Mouse (Mus musculus) lung, adult 2 months (tissue): ENCODE results near the gene Glra4. TPM values are rescaled to one million over a fixed set of nuclear protein-coding genes. Genes with fewer than 3 reads are reported as not detected.
"Not testable (repeated sequence)": the region's sequence is repeated elsewhere in the genome, so short reads cannot be mapped to it uniquely, and the experiment has no call there.

ENCODE experiments used
- DNase-seq: peaks from one replicate; pipeline ENCODE4 v3.0.0; 2022
- H3K4me1 ChIP-seq: fragments of 200-500 bp; 2 replicates; pipeline ENCODE4 v1.6.1; 2011; ENCODE audit warnings: low read length; ENCODE audit not compliant: control insufficient read depth, insufficient read depth
- H3K4me3 ChIP-seq: fragments of 200-500 bp; replicated peaks from 2 replicates; pipeline ENCODE3; 2011; ENCODE audit warnings: low read depth, mild to moderate bottlenecking, control low read depth, low read length; ENCODE audit errors: extremely low read depth
- CTCF ChIP-seq: fragments of 200-500 bp; IDR thresholded peaks from 2 replicates; pipeline ENCODE4 v1.5.1; 2011; ENCODE audit warnings: mild to moderate bottlenecking, low read length, control low read depth; ENCODE audit not compliant: insufficient read depth
- POLR2A ChIP-seq: fragments of 200-500 bp; IDR thresholded peaks from 2 replicates; pipeline ENCODE4 v1.6.1; 2011; ENCODE audit warnings: low read depth, mild to moderate bottlenecking, control low read depth, low read length, borderline replicate concordance; ENCODE audit errors: extremely low read depth
- WGBS: fragments of 180-500 bp; shearing (Covaris S2); methylation state at CpG from one replicate; pipeline ENCODE4 v1.1.7; 2018; 5-methylcytosine and 5-hydroxymethylcytosine counted together
- polyA plus RNA-seq: library from polyadenylated mRNA; depleted of rRNA; stranded (reverse); fragments of >200 nt; gene quantifications from 2 replicates; pipeline ENCODE4 v1.2.3, GENCODE M21; 2012; rRNA removed

The Glra4 gene
- polyA plus RNA-seq, 1 experiment, result not detected

DNA sequence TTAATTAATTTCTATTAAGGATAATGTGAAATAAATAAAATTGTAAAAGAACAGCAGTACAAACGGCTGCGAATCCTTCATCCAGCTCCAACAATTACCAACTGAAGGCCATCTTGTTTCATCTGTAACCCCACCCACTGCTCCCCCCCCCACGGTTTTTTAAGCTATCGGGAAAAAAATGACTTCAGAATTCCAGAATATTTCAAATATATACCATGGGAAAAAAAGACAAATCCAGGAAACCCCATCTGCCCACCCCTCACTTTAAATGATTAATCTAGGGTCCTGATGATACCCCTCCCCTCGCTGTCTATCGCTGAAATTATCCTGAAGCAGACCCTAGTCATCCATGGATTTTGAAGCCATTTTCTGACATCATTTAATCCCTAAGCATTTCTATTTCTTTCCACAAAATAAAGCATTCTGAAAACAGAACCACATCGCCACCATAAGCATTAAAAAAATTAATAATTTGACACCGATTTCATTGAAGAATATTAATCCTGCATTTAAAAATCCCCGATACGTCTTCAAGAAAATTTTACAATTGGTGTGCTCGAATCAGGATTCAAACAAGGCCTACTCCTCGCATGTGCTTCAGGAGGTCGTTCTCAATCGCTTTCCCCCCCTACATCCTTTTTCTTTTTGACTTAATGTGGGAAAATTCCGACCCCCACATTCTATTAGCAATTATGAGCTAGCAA is 39.7 kb downstream of the Glra4 start:
- Histone ChIP-seq H3K4me3 (peak overlapping the region; percentile 34), H3K4me1 (no peaks in the 10 kb centered on the region)
- TF ChIP-seq POLR2A (no peak), CTCF (no peak)
- WGBS, result 30% methylated on average over 15 of the region's 15 CpGs
- DNase-seq, result no peak

DNA sequence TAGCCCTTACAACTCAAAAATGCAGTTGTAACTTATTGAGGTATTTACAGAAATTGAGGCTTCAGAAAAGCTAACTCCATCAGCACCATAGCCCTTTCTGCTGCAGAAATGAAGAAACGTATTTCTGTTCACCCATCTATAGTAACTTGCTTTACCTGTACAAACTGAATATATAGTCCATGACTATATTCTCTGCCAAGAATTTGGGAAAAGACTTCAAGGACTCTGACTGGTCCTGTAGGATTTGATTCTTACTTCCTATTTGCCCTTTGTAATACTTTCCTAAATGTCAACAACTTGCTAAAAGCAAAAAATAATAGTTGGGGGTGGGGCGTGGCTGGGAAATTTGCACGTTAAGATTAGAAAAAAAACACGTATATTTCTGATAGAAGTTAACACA is 47.9 kb downstream of the Glra4 start:
- TF ChIP-seq POLR2A, result no peak
- no peak for TF ChIP-seq CTCF
- no peak for DNase-seq

DNA sequence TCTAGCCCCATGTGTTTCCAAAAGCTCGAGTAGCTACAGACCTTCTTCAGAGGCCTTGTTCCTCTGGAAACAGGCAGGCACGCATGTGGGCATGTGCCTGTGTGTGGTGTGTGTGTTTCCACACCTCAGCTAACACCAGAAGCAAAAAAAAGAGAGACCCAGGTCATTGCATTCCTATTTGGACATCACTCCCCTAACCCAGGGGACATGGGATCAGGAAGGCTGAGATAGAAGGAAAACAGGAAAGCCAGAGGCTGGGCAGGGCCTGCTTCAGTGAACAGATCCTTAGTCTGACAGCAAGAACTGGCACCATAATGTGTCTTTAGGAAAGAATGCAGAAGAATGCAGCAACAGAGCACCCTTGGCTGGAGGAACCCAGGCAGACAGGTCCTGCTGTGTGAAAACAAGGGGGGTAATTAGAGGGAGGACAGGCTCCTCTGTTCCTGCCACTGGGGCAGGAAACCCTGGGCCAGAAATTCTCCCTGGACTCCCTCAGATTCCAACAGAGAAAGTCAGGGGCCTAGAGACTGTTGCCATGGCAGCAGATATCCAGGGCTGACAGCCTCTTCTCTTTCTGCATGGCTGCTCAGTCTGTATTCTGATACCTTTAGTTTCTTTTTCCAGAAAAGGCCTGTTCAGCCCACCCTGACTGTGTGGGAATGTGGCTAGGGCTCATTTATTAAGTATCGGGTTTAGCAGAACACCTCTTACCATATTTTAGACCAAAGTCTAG is 65.0 kb downstream of the Glra4 start:
- DNase-seq, H3K4me1 ChIP-seq, H3K4me3 ChIP-seq: not testable (repeated sequence)
- 73% methylated on average over 3 of the region's 3 CpGs for WGBS

More for the DNA sequence above, 47.9 kb downstream of the Glra4 start:
- no peak overlapping the region for H3K4me3 ChIP-seq
- 68% methylated on average over 4 of the region's 4 CpGs for whole genome bisulfite sequencing
- H3K4me1 ChIP-seq, result no peaks in the 10 kb centered on the region

DNA sequence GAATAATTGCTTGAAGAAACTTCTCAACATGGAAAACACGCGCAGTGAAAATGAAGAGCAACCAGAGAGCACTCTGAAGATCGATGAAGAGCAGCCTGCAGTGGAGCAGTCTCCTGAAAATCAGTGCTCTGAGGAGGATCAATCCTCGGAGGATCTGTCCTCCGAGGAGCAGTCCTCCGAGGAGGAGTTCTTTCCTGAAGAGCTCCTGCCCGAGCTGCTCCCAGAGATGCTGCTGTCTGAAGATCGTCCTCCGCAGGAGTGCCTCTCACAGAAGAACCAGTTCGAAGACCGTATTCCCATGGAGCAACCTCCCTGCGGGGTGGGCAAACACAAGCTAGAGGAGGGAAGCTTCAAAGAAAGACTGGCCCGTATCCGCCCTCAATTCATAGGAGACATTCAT is 71.2 kb downstream of the Glra4 start:
- peak; percentile 5 for DNase-seq
- H3K4me3 ChIP-seq, result peak overlapping the region; percentile 75
- 40% methylated on average over 14 of the region's 14 CpGs for WGBS
- TF ChIP-seq CTCF (no peak), POLR2A (no peak)
- peaks cover 3% of the 10 kb centered on the region; the same call in 1 of the 2 replicates for H3K4me1 ChIP-seq

DNA sequence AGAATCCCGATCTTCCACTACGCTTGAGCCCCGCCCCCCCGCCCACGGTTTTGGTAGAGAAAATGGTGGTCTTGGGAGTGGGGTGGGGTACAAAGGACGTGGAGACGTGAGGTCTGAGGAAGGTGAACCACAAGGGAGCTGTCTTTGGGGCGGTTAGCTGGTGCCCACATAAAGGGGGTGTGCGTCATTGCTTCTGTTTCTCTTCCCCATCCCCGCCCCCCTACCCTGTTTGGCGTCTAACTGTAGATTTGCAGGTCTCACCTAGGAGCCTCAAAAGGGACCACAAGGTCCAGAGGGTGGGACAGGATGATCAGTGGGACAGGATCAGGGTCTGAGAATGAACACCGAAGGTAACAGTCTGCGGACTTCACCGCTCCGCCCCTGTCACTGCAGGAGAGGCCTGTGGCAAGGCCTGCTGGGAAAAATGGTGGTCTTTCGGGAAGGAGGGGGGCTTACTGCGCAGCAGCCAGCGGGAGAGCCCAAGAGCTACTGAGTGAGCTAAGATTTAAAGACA is 71.7 kb downstream of the Glra4 start:
- no peak for TF ChIP-seq POLR2A
- TF ChIP-seq CTCF, result no peak

More for the DNA sequence above, 71.7 kb downstream of the Glra4 start:
- peak overlapping the region; percentile 75 for H3K4me3 ChIP-seq
- 24% methylated on average over 18 of the region's 18 CpGs for WGBS
- peaks cover 3% of the 10 kb centered on the region; the same call in 1 of the 2 replicates for H3K4me1 ChIP-seq
- peak; percentile 39 for DNase-seq

Other genes starting within 250 kb of the Glra4 start
- gene Kir3dl2, start 236.1 kb downstream of the Glra4 start, polyA plus RNA-seq, result not detected in 2 replicates
- 0.78 and 0.95 TPM in 2 replicates for gene Tceal3, start 189.3 kb downstream of the Glra4 start, polyA plus RNA-seq
- 1.0 and 2.2 TPM in 2 replicates for gene Tceal1, start 72.2 kb downstream of the Glra4 start, polyA plus RNA-seq
- gene Morf4l2, start 36.5 kb downstream of the Glra4 start, polyA plus RNA-seq, result 24.2 and 43.0 TPM in 2 replicates
- 3.1 and 5.8 TPM in 2 replicates for gene Plp1, start 42.5 kb upstream of the Glra4 start, polyA plus RNA-seq
- not detected in 2 replicates for gene Rab9b, start 88.6 kb upstream of the Glra4 start, polyA plus RNA-seq
- not detected in 2 replicates for gene H2bfm, start 147.2 kb upstream of the Glra4 start, polyA plus RNA-seq
- gene Tmsb15b2, start 195.4 kb upstream of the Glra4 start, polyA plus RNA-seq, result not detected in 2 replicates
- 0.25 and 0.49 TPM in 2 replicates for gene Tmsb15l, start 196.7 kb upstream of the Glra4 start, polyA plus RNA-seq
- gene Tmsb15b1, start 196.7 kb upstream of the Glra4 start, polyA plus RNA-seq, result 0.62 TPM in 1 of 2 replicates, not detected in the other
- gene Zcchc18, start 213.0 kb upstream of the Glra4 start, polyA plus RNA-seq, result 0.26 and 0.34 TPM in 2 replicates